Mouse (Mus musculus) kidney, adult 9 months (tissue): ENCODE measurements at regions not wholly inside any gene's neighbourhood (a gene's known extent, or its start where the extent isn't known, plus 50 kb on each side); places are given as distances from the start of the nearest gene placed in this dataset.
A peak's percentile ranks its signal among the peaks of the same experiment; 100 is the strongest.

ENCODE experiments used
- DNase-seq: peaks from one replicate; pipeline ENCODE4 v3.0.0; 2022

DNA sequence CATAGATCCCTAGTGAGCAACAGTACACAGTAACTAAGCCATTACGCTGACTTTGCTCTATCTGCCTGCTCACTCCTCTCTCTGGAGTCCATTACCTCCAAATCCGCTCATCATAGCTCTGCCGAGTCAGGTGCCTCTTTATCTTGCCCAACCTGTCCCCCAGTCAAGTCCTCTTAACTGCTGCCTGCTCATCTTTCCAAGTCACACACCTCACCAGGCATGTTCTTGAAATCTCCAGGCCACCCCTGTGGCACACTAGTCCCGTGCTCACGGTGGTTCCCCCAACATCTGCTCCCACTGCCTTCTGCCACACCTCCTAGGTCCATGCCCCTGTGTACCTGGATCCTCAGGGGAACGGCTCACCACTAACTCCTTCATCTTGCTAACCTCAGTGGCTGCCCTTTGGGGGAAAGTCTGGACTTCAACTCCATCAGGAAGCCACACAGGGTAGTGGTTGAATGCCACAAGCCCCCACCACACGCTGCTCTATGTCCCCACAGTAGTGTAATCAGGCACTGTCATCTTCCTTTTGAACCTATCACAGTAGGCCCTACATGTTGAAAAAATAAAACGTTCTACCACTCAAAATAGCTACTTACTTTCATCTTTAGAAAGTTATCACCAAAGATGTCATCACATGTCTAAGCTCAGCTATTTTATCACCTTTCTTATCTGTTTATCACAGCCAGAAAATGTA lies 126.3 kb upstream of the Klf14 start:
- DNase-seq = no peak

GRCm38 (mm10) chr6:31085760-31086108 lies 126.9 kb upstream of the Klf14 start:
- no peak for DNase-seq

DNA sequence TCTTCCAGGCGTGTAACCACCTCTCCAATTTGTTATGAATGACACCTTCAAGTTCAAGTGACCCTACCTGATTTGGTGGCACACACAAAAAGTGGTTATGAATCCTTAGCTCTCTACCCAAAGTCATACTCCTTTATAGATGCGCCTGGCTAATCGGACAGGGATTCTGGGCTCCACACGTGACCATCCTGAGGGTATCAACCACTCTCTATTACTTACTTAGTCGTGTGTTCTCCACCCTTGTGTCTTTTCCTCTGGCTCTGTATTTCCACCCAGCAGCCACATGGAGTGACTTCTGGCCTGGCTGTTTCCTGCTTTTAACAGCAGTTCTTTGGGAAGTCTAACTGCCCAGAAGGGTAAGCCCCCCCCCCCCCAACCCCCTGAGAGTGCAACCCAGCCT lies 127.4 kb upstream of the Klf14 start:
- DNase-seq = no peak

DNA sequence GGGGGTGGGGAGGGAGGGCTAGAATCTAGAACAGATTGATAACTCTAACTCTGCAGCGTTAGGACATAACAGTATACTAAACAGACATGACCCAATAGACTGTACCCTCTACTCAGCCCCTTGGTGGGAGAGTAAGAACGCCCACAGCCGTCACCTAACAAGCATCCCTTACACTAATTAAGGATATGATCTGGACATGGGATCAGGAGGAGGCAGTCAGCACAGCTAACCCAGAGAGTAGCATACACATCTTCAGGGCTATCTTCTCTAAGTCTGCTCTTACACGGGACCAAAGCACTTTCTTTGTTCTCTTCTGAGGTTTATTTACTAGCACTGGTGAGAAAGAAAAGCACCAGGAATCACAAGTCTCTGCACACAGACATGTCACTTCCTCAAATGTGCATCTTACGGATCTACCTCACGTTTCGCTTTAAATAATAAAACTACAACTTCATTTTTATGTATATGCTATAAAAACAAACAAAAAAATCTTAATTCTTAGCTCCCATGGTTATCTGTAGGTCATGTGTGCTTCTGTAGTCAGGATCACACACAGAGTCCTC lies 128.0 kb upstream of the Klf14 start:
- no peak for DNase-seq

- no peak for DNase-seq
Measured at GRCm38 (mm10) chr6:31087511-31087910, 128.6 kb upstream of the Klf14 start.

GRCm38 (mm10) chr6:31088147-31088972 lies 129.5 kb upstream of the Klf14 start:
- no peak for DNase-seq

DNA sequence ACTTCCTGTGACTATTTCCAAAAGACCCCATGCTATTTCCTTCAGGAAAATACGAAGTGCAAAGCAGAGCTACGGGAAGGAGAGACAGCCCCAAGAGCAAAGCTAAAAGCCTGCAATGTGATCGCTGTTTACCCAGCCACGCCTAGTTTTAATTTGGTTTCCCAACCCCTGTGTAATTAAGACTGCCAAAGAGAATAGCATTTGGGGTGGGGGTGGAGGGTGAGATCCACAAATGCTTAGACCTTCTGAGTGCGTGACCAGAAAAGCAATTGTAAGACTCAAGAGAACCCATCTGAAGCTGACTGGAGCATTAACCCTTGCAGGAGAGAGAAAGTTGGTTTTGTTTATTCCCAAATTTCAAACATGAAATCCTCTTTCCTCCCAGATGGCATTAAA lies 130.1 kb upstream of the Klf14 start:
- DNase-seq = no peak

DNA sequence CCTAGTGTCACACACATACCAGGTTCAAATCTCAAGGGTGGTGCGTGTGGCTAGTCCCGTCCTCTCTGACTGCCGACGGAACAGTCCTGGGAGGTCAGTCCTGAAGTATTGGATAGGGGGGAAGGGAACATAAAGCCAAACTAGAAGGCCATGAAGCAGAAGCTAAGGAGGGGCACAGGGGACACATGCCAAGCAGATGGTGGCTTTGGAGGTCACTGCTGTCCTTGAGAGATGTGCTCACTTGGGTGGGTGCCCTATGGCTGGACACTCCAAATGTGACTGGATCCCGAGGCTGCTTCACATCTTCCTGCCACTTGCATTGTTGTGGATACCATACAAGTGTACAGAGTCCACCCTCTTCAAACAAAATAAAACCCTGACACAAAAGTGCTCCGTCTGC lies 131.4 kb upstream of the Klf14 start:
- DNase-seq = no peak

DNA sequence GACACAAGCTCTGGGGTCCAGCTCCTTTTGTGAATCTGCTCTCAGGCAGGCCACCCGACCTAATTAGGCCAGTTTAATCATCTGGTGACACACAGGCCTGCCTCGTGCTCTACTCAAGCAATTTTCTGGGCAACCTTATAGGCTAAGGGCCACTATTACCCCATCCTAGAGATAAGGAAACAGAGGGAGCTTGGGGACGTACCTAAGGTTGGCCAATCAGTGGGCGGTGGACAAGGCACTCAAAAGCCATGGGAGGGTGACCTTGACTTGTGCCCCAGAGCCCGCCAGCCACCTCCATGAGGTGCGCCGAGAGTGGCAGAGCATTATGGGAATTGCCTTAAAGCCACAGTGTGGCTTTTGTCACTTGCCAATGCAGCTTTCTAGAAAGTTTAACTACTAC lies 131.9 kb upstream of the Klf14 start:
- no peak for DNase-seq

GRCm38 (mm10) chr6:31092324-31092723 lies 133.4 kb upstream of the Klf14 start:
- no peak for DNase-seq

- DNase-seq = no peak
Measured at GRCm38 (mm10) chr6:31092760-31093159, 133.9 kb upstream of the Klf14 start.

DNA sequence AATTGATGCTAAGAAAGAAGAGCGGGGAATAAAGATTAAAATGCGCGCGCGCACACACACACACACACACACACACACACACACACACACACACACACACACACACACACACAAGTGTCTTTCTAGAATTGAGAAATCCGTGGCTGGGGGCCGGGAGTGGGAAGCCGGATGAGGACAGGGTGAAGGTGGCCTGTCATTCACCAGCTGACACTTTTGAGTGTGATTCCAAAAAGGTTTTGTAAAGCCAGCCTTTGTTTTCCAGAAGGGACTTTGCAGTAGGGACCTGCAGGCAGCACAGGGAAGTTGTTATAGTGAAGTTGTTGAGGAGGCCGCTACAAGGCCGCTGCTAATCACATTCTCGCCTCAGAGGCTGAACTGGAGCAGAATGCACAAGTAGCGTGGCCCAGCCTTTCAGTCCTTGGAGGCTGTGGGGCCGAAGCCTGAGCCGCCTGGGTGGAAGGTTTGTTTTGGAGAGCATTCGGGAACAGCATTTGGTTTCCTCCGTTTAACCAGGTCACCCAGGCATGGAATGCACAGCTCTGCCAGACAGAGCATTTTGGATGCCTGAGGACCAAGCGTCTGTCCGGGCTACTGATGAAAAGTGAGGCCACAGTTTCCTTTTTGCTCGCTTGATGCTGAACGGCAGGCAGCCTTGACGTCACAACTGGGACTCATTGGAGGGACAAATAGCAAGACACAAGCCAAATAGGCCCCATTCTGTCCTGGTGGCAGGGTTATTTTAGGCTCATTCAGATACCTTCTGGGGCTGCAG lies 137.3 kb upstream of the Klf14 start:
- no peak for DNase-seq

DNA sequence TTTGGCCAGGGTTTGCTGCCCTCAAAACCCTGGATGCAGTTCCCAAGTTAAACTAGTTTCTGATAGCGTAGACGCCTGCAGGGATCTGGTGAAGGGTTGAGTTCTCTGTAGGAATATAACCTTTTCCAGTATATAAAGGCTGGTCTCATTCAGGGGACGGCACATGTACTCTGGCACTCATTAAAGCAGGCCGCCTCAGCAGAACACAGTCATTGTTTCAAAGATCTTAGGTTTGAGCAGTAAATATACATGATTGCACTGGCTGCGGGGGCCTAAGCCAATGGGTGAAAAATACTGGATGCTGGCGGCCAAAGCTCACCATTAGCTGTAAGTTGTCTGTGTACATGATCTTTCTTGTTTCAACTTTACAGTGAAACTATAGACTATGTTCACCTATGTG lies 137.9 kb upstream of the Klf14 start:
- no peak for DNase-seq

DNA sequence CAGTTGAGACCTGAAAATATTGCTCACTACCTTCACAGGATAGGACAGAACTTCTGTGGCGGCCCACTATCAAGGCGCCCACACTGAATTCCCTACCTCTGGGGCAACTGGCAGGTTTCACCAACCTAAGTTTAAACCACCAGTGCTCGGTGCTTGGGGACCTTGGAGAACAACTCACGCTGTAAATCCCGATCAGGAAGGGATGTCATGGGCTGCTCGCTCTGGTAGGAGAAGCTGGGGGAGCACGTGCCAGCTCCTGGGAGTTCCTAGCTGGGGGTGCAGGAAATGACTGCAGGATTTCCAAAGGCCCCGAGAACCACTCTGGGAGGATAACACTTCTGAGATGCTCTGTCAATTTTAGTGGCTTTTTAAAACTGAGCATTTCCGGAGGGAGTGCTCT lies 138.4 kb upstream of the Klf14 start:
- no peak for DNase-seq

DNA sequence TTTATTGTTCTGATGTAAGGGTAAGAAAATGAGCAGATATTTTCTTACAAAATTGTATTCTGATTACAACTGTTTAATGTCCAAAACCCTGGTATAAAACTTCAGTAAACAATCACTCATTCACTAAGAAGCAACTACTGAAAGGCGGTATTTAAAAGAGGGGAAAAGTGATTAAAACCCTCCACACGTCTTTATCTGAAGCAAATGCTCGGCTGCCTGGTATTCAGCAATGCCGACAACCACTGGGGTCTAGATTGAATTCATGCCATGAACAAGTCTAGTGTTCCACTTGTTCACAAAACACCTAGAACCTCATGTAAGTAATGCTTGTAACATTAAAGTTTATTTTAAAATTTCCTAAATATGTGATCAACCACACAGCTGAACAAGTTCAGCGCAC lies 139.2 kb upstream of the Klf14 start:
- no peak for DNase-seq

GRCm38 (mm10) chr6:31100084-31100579 lies 141.3 kb upstream of the Klf14 start:
- DNase-seq = peak; percentile 61

- DNase-seq = no peak
Measured at GRCm38 (mm10) chr6:31100749-31101148, 141.9 kb upstream of the Klf14 start.

- no peak for DNase-seq
Measured at GRCm38 (mm10) chr6:31106144-31106836, 147.4 kb upstream of the Klf14 start.

- DNase-seq = no peak
Measured at GRCm38 (mm10) chr6:31106856-31107359, 148.0 kb upstream of the Klf14 start.

- no peak for DNase-seq
Measured at GRCm38 (mm10) chr6:31107360-31107759, 148.5 kb upstream of the Klf14 start.

GRCm38 (mm10) chr6:31107916-31108685 lies 149.2 kb upstream of the Klf14 start:
- DNase-seq = no peak

DNA sequence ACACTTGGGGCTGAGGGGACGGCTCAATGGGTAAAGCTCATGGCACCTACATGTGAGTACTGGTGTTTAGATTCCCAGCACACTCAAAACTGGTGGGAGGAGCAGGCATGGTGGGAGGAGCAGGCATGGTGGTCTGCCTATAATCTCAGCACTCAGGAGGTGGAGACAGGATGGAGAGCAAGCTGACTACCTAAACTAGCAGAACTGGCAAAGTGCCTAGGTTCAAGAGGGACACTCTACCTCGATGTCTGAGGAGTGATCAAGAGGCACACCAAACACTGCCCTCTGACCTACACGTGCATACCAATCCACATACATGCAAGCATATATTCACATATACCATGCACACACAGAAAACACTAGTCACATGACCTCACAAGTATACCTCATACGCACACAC lies 150.7 kb upstream of the Klf14 start:
- no peak for DNase-seq
